Mouse (Mus musculus) midbrain, embryonic 15.5 days (tissue): ENCODE measurements around the gene Tns2. TPM values are rescaled to one million over a fixed set of nuclear protein-coding genes. Genes with fewer than 3 reads are reported as not detected.
"Not testable (repeated sequence)": the region's sequence is repeated elsewhere in the genome, so short reads cannot be mapped to it uniquely, and the experiment has no call there.

Experiments
- ATAC-seq: fragments of 200-750 bp; cut with Nextera tagmentation; replicated peaks from 2 replicates; pipeline ENCODE4 v1.8.0; 2017; ENCODE audit warnings: moderate TSS enrichment
- H3K27ac ChIP-seq: fragments of 300-500 bp; sonication (generic); 2 replicates; pipeline ENCODE4 v1.5.1; 2015; ENCODE audit warnings: mild to moderate bottlenecking, inconsistent platforms
- H3K27me3 ChIP-seq: fragments of 300-500 bp; sonication (generic); replicated peaks from 2 replicates; pipeline ENCODE4 v1.6.1; 2015; ENCODE audit warnings: inconsistent platforms
- H3K36me3 ChIP-seq: fragments of 300-500 bp; sonication (generic); replicated peaks from 2 replicates; pipeline ENCODE4 v1.6.1; 2015; ENCODE audit warnings: inconsistent platforms
- H3K4me1 ChIP-seq: fragments of 300-500 bp; sonication (generic); 2 replicates; pipeline ENCODE4 v1.6.1; 2015; ENCODE audit warnings: inconsistent platforms
- H3K4me2 ChIP-seq: fragments of 300-500 bp; sonication (generic); 2 replicates; pipeline ENCODE4 v1.6.1; 2015; ENCODE audit warnings: inconsistent platforms, mild to moderate bottlenecking, moderate library complexity
- H3K4me3 ChIP-seq: fragments of 300-500 bp; sonication (generic); 2 replicates; pipeline ENCODE4 v1.5.1; 2015; ENCODE audit warnings: mild to moderate bottlenecking, inconsistent platforms
- H3K9ac ChIP-seq: fragments of 300-500 bp; sonication (generic); 2 replicates; pipeline ENCODE4 v1.6.1; 2015; ENCODE audit warnings: mild to moderate bottlenecking, inconsistent platforms
- H3K9me3 ChIP-seq: fragments of 300-500 bp; sonication (generic); 2 replicates; pipeline ENCODE4 v1.6.1; 2016; ENCODE audit warnings: inconsistent platforms
- whole genome bisulfite sequencing: fragments of 180-500 bp; shearing (Covaris S2); methylation state at CpG from one replicate; pipeline ENCODE4 v1.1.7; 2015; ENCODE audit warnings: mixed read lengths; 5-methylcytosine and 5-hydroxymethylcytosine counted together
- polyA plus RNA-seq: library from polyadenylated mRNA; unstranded; fragments of >200 nt; fragmentation: Nextera tagmentation; extraction: Ambion mirVana; gene quantifications from 2 replicates; pipeline ENCODE4 v1.2.1, GENCODE M21; 2015

Gene Tns2
- polyA plus RNA-seq, 1 experiment from 2014 or later = 8.3 TPM

DNA sequence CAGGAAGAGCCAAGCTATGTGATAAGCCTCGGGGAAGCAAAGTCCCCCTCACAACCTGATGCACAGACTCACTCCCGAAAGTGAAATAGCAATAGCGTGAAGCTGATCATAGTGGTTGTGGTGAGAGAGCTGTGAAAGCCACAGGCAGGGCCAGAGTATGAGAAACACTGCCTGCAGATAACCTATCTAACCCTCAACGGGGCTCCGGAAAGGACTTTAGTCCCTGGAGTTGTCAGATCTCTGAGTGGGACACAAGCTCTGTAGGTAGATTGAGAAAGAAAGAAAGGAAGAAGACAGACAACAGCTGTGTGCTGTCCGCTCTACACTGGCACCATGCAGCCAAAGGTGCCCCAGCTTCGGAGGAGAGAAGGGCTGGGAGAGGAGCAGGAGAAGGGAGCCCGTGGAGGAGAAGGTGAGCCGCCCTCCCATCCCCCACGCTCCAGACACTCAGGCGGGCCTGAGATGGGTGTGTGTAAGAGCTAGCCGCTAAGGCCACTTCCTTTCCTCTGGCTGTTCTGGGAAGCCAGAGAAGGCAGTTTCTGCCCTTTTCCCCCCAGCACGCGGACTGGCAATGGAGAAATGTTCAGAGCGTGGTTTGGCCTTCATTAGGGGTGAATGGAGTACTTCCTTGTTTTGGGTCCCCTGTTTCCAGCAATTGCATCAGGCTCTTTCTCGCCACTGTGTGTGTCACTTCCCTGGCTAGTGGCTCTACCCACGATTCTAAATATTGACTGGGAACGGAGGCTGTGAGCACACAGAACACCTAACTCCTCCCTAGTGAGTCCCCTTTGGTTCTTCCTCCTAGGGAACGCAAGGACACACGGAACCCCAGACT, 50.3 kb downstream of the Tns2 start, which contains the start of gene Soat2:
Gene Soat2 (plus strand): TSS at position 226 of the 835 bp plus-strand sequence.
- H3K9ac ChIP-seq = no peak within 1 kb of the TSS
- no peaks in the 10 kb centered on the region for H3K36me3 ChIP-seq
- H3K9me3 ChIP-seq = no peaks in the 10 kb centered on the region
- ATAC-seq = no peak
- WGBS = 63% methylated on average over 20 of the region's 20 CpGs
- peaks cover 5% of the 10 kb centered on the region for H3K27me3 ChIP-seq
- no peaks in the 10 kb centered on the region for H3K4me1 ChIP-seq
- no peak within 1 kb of the TSS for H3K4me3 ChIP-seq
- no peak within 1 kb of the TSS for H3K4me2 ChIP-seq
- no peak within 1 kb of the TSS for H3K27ac ChIP-seq

DNA sequence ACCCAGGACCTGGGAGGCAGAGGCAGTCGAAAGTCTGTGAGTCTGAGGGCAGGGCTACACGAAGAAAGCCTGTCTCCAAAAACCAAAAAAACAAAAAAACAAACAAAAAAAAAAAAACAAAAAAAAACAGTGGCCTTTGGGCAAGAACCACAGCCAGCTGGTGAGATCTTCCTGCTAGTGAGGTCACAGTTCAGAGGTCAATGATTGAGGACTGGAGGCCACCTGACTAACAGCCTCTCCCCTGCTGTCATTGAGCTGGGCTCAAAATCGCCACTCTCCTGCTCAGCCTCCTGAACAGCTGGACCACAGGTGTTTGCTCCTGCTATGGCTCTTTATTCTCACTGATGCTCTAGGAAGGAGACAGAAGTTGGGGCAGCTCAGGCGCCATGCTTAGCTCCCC, 52.4 kb downstream of the Tns2 start:
- Histone ChIP-seq H3K4me3 (no peak overlapping the region), H3K9me3 (no peaks in the 10 kb centered on the region), H3K9ac (no peak overlapping the region), H3K4me1 (peaks cover 9% of the 10 kb centered on the region; the same call in 1 of the 2 replicates), H3K27me3 (no peaks in the 10 kb centered on the region), H3K4me2 (no peak overlapping the region), H3K36me3 (no peaks in the 10 kb centered on the region), H3K27ac (no peak overlapping the region)
- no peak for ATAC-seq
- WGBS = 32% methylated on average over 4 of the region's 4 CpGs

- not testable (repeated sequence) for ATAC-seq, H3K36me3 ChIP-seq, H3K4me2 ChIP-seq, H3K27me3 ChIP-seq, H3K9me3 ChIP-seq, H3K9ac ChIP-seq, H3K27ac ChIP-seq, H3K4me3 ChIP-seq
- peaks cover 11% of the 10 kb centered on the region; the same call in 1 of the 2 replicates for H3K4me1 ChIP-seq
- 88% methylated on average over 6 of the region's 6 CpGs for WGBS
These were observed 54.8 kb downstream of the Tns2 start for GRCm38 (mm10) chr15:102155006-102155405.

DNA sequence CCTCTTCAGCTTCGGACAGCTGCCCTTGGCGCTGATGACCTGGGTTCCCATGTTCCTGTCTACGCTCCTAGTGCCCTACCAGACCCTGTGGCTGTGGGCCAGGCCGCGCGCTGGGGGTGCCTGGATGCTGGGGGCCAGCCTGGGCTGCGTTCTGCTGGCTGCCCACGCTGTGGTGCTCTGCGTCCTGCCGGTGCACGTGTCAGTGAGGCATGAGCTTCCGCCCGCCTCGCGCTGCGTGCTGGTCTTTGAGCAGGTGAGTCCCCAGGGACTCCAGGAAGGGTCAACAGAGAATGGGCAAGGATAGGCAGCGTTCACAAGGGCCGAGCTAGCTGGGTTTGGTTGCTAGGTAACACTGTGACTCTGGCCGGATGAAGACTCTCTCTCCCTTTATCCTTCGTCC, 56.6 kb downstream of the Tns2 start:
- Histone ChIP-seq H3K9ac (no peak overlapping the region), H3K4me2 (no peak overlapping the region), H3K4me3 (no peak overlapping the region), H3K36me3 (no peaks in the 10 kb centered on the region), H3K27ac (peak overlapping the region; percentile 47), H3K27me3 (no peaks in the 10 kb centered on the region), H3K9me3 (no peaks in the 10 kb centered on the region), H3K4me1 (peaks cover 11% of the 10 kb centered on the region; the same call in 1 of the 2 replicates)
- ATAC-seq = peak; percentile 79
- WGBS = 25% methylated on average over 20 of the region's 20 CpGs

DNA sequence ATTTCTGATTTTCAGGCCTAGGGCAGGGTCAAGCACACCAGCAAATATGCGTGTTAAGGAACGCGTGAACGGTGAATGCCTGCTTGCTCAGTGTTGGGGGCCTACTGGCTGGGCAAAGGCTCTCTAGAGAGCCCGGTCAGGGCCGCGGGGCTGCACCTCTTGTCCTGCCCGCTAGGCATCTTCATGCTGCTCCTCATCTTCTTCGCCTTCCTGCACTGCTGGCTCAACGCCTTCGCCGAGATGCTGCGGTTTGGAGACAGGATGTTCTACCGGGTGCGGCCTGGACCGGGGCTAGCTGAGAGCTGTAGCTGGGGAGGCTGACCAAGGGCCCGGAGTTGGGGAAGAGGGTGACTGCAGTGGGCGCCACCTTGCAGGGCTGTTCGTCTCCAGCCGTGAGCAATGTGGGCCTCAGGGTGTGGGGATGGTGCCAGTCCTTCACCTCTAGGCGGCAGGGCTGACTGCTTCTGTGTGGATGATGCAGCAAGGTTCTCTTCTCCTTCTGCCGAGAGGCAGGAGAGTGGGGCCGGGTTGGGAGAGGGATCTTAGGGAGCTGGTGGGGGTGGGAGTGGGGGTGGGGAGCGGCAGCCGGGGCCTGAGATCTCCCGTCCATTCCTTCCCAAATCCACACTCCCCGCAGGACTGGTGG, 60.3 kb downstream of the Tns2 start:
- Histone ChIP-seq H3K27ac (no peak overlapping the region), H3K27me3 (no peaks in the 10 kb centered on the region), H3K9ac (no peak overlapping the region), H3K4me1 (peaks cover 11% of the 10 kb centered on the region; the same call in 1 of the 2 replicates), H3K4me2 (no peak overlapping the region), H3K4me3 (no peak overlapping the region), H3K36me3 (no peaks in the 10 kb centered on the region), H3K9me3 (no peaks in the 10 kb centered on the region)
- WGBS = 63% methylated on average over 27 of the region's 27 CpGs
- ATAC-seq = no peak

GRCm38 (mm10) chr15:102163900-102164693, 63.9 kb downstream of the Tns2 start:
- Histone ChIP-seq H3K9me3 (no peaks in the 10 kb centered on the region), H3K27me3 (no peaks in the 10 kb centered on the region), H3K4me3 (no peak overlapping the region), H3K36me3 (no peaks in the 10 kb centered on the region), H3K4me1 (no peaks in the 10 kb centered on the region), H3K27ac (no peak overlapping the region), H3K9ac (no peak overlapping the region), H3K4me2 (no peak overlapping the region)
- no peak for ATAC-seq
- 61% methylated on average over 3 of the region's 3 CpGs for WGBS

DNA sequence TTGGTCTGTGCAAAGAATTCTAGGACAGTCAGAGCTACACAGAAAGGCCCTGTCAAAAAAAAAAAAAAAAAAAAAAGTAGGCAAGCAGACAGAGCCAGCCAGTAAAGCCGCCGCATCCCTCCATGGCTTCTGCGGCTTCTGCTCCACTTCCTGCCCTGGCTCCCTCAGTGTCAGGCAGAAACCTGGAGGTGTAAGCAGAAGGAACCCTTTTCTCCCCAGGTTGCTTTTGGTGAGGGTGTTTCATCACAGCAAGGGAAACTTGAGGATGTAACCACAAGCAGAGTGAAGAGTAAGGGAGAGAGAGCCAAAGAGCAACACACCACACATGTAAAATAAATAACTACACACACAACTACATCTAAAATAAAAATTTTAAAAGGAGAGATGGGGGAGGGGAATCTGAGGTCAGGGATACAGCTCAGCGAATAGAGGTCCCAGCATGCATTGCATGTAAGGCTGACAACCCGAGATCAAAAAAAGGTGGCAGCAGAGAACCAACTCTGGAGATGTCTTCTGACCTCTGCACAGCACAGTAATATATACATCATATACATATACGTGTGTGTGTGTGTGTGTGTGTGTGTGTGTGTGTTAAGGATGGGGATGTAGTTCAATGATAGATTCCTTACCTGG, 65.4 kb downstream of the Tns2 start:
- no peaks in the 10 kb centered on the region for H3K4me1 ChIP-seq
- WGBS = 65% methylated on average over 6 of the region's 6 CpGs
- H3K4me3 ChIP-seq = no peak overlapping the region
- no peak overlapping the region for H3K27ac ChIP-seq
- no peak overlapping the region for H3K4me2 ChIP-seq
- H3K36me3 ChIP-seq = no peaks in the 10 kb centered on the region
- H3K27me3 ChIP-seq = no peaks in the 10 kb centered on the region
- H3K9ac ChIP-seq = no peak overlapping the region
- no peak for ATAC-seq
- no peaks in the 10 kb centered on the region for H3K9me3 ChIP-seq

Other genes with a start within 250 kb of the Tns2 start
- 12.3 and 12.8 TPM in 2 replicates for gene Krt1, start 249.6 kb upstream of the Tns2 start, polyA plus RNA-seq
- 0.23 and 0.54 TPM in 2 replicates for gene Krt77, start 230.7 kb upstream of the Tns2 start, polyA plus RNA-seq
- not detected in 2 replicates for gene Krt76, start 207.5 kb upstream of the Tns2 start, polyA plus RNA-seq
- 0.18 and 0.90 TPM in 2 replicates for gene Krt4, start 175.7 kb upstream of the Tns2 start, polyA plus RNA-seq
- gene Krt79, start 160.1 kb upstream of the Tns2 start, polyA plus RNA-seq = 0.11 and 0.13 TPM in 2 replicates
- not detected in 2 replicates for gene Krt78, start 146.1 kb upstream of the Tns2 start, polyA plus RNA-seq
- 1.8 and 2.0 TPM in 2 replicates for gene Krt8, start 95.9 kb upstream of the Tns2 start, polyA plus RNA-seq
- 3.3 and 4.4 TPM in 2 replicates for gene Krt18, start 72.2 kb upstream of the Tns2 start, polyA plus RNA-seq
- gene Eif4b, start 26.6 kb upstream of the Tns2 start, polyA plus RNA-seq = 87.0 and 89.2 TPM in 2 replicates
- gene Spryd3, start 35.8 kb downstream of the Tns2 start, polyA plus RNA-seq = 78.7 and 80.2 TPM in 2 replicates
- gene Igfbp6, start 43.9 kb downstream of the Tns2 start, polyA plus RNA-seq = 2.6 and 4.3 TPM in 2 replicates
- gene Soat2, start 50.1 kb downstream of the Tns2 start, polyA plus RNA-seq = 0.15 TPM in 1 of 2 replicates, not detected in the other
- gene Zfp740, start 102.8 kb downstream of the Tns2 start, polyA plus RNA-seq = 59.0 and 64.2 TPM in 2 replicates
- gene Csad, start 104.3 kb downstream of the Tns2 start, polyA plus RNA-seq = 38.0 and 39.4 TPM in 2 replicates
- 0.98 and 1.1 TPM in 2 replicates for gene Itgb7, start 131.5 kb downstream of the Tns2 start, polyA plus RNA-seq
- gene Rarg, start 157.1 kb downstream of the Tns2 start, polyA plus RNA-seq = 4.1 and 6.4 TPM in 2 replicates
- 0.10 TPM in 1 of 2 replicates, not detected in the other for gene Gm9918, start 170.2 kb downstream of the Tns2 start, polyA plus RNA-seq
- 58.5 and 64.0 TPM in 2 replicates for gene Mfsd5, start 179.0 kb downstream of the Tns2 start, polyA plus RNA-seq
- 5.5 and 7.5 TPM in 2 replicates for gene Espl1, start 195.9 kb downstream of the Tns2 start, polyA plus RNA-seq
- gene Pfdn5, start 225.7 kb downstream of the Tns2 start, polyA plus RNA-seq = 450 and 466 TPM in 2 replicates
- gene Myg1, start 231.3 kb downstream of the Tns2 start, polyA plus RNA-seq = 91.8 and 103 TPM in 2 replicates